ENCODE assay signal across 11 mouse cellular contexts in the genomic region with DNA sequence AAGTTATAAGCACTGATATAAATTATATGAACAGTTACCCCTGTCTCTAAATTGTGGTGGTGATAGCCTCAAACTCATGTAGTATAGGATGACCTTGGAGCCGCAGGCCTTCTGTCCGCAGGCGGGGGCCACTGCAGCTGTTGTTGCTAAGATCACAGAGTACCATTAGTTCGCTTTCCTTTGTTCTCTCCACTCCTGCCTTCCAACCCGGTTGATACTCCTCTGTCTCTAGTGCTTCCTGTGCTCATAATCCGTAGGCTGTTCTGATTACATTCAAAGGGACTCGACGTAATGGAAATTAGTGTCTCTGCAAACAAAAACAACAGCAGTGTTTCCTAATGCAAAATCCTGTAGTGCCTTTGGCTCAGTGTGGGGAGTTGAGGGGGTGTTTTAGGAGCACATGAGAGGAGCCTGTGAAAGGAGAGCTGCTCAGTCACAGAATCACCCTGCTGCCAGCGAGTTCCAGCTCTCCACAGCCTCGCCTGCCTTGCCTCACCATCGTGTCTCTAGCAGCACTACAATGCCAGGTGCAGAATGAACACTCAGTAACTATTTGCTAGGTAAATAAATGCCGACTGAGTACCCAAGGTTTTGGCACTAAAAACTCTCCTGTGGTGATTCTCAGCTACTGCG. TPM values are rescaled to one million over a fixed set of nuclear protein-coding genes. Genes with fewer than 3 reads are reported as not detected.
DNase-seq lines count a peak whose midpoint lies in the region; ATAC-seq and TF ChIP-seq lines count a peak whose summit lies in the region.
"Had no signal": no experiment of that assay in that cellular context is flagged by ENCODE, and none has a peak within 500 bp of the region (broad histone marks: within the 10 kb centered on the region; RNA-seq: fewer than 3 reads in every experiment).

No protein-coding gene starts in this region.

- no peak for ATAC-seq in heart, embryonic 13.5 days (ENCODE audit: extremely low read depth, insufficient number of reproducible peaks, low FRiP score, low TSS enrichment)
- ATAC-seq in lung, postnatal 0 days: peak; percentile 87
- no peak for ATAC-seq in megakaryocyte, adult 5-6 weeks (ENCODE audit: poor library complexity, severe bottlenecking)

- no peak overlapping the region for H3K4me2 ChIP-seq in heart, embryonic 13.5 days
- no peak overlapping the region for H3K4me2 ChIP-seq in lung, postnatal 0 days (replicated peaks; ENCODE audit: low read depth, low read length)

- TF ChIP-seq POLR2A in thymus, adult 2 months (IDR thresholded peaks at IDR 0.05; ENCODE audit: control insufficient read depth, extremely low read depth, insufficient read depth, low read length, poor library complexity): no peak

- intact Hi-C loops in gastrocnemius, postnatal 36 days (cut with DNase I): no loop called here
- intact Hi-C loops in left cerebral cortex, postnatal 4 days (cut with DNase I): no loop called here

- 39% methylated on average over 13 of the region's 13 CpGs for WGBS in heart, embryonic 13.5 days
- 40% methylated on average over 13 of the region's 13 CpGs for WGBS in lung, postnatal 0 days
- WGBS in thymus, adult 2 months: 92% methylated on average over 13 of the region's 13 CpGs

- H3K9ac ChIP-seq in ES-E14 (ENCODE audit: insufficient read depth, low read depth, low read length, poor library complexity, severe bottlenecking): no peak overlapping the region; the same call in 1 of the 2 replicates
- 0 out of 2 replicates have a peak overlapping the region, but pooled peaks have one; percentile 37 for H3K9ac ChIP-seq in heart, embryonic 13.5 days
- H3K9ac ChIP-seq in lung, postnatal 0 days (replicated peaks; ENCODE audit: low read depth): no peak overlapping the region

- H3K27me3 ChIP-seq in heart, embryonic 13.5 days (replicated peaks): no peaks in the 10 kb centered on the region
- H3K27me3 ChIP-seq in lung, postnatal 0 days (replicated peaks; ENCODE audit: insufficient read depth, low read length): no peaks in the 10 kb centered on the region
- no peaks in the 10 kb centered on the region for H3K27me3 ChIP-seq in thymus, adult 2 months (ENCODE audit: control insufficient read depth, insufficient read depth, low read length)
- H3K27me3 ChIP-seq: CH12.LX had no signal

- 0 out of 4 replicates have a peak overlapping the region, but pooled peaks of 1 of the 2 experiments have one; percentile 4 for H3K4me3 ChIP-seq in ES-E14 (ENCODE audit: insufficient read depth in 1 of 2, low read depth in 1 of 2, low read length in 2 of 2, poor library complexity in 1 of 2, severe bottlenecking in 1 of 2)
- no peak overlapping the region for H3K4me3 ChIP-seq in heart, embryonic 13.5 days
- H3K4me3 ChIP-seq in lung, postnatal 0 days (ENCODE audit: low read depth, low read length): no peak overlapping the region
- no peak overlapping the region for H3K4me3 ChIP-seq in thymus, adult 2 months (ENCODE audit: control insufficient read depth, insufficient read depth, low read length)
- H3K4me3 ChIP-seq: hindbrain, embryonic 10.5 days had no signal

- no peak for TF ChIP-seq EP300 in lung, postnatal 0 days (IDR thresholded peaks at IDR 0.05)

- in situ Hi-C loops in ES-E14 (cut with MboI; ENCODE audit: low sequenced_read_pairs in 2 of 2, unreplicated experiment in 2 of 2): no loop called here

- H3K27ac ChIP-seq in ES-E14 (ENCODE audit: insufficient read depth, low read depth, low read length, poor library complexity, severe bottlenecking): no peak overlapping the region
- peak overlapping the region; percentile 45 for H3K27ac ChIP-seq in heart, embryonic 13.5 days (replicated peaks)
- peak overlapping the region; percentile 47; the same call in 1 of the 2 replicates for H3K27ac ChIP-seq in lung, postnatal 0 days (ENCODE audit: low read length)
- no peak overlapping the region for H3K27ac ChIP-seq in thymus, adult 2 months (ENCODE audit: control insufficient read depth, insufficient read depth, low read length)
- H3K27ac ChIP-seq: hindbrain, embryonic 10.5 days had no signal

- peak; percentile 5 for DNase-seq in gastrocnemius, postnatal 25 days
- DNase-seq in gastrocnemius, postnatal 36 days: no peak
- DNase-seq in ES-E14 (ENCODE audit: low read depth, low spot score): peak; percentile 15
- peak; percentile 58 for DNase-seq in lung, postnatal 0 days (ENCODE audit: low spot score)
- DNase-seq in thymus, adult 2 months: no peak
- DNase-seq in left cerebral cortex, postnatal 4 days: no peak
- DNase-seq: adrenal gland, postnatal 25 days had no signal

- H3K4me1 ChIP-seq in ES-E14 (ENCODE audit: control insufficient read depth in 2 of 2, insufficient read depth in 2 of 2, low read length in 2 of 2, poor library complexity in 1 of 2): no peaks in the 10 kb centered on the region
- 0 out of 2 replicates have a peak, but pooled peaks cover 6% of the 10 kb centered on the region for H3K4me1 ChIP-seq in heart, embryonic 13.5 days
- H3K4me1 ChIP-seq in lung, postnatal 0 days (ENCODE audit: insufficient read depth, low read depth, low read length): no peaks in the 10 kb centered on the region
- no peaks in the 10 kb centered on the region for H3K4me1 ChIP-seq in thymus, adult 2 months (replicated peaks; ENCODE audit: control insufficient read depth, insufficient read depth, low read length)
- H3K4me1 ChIP-seq: hindbrain, embryonic 10.5 days had no signal

- no peaks in the 10 kb centered on the region for H3K9me3 ChIP-seq in ES-E14 (ENCODE audit: control insufficient read depth, insufficient read depth, low read depth, low read length)
- H3K9me3 ChIP-seq in heart, embryonic 13.5 days: no peaks in the 10 kb centered on the region
- no peaks in the 10 kb centered on the region for H3K9me3 ChIP-seq in lung, postnatal 0 days (ENCODE audit: low read length)
- H3K9me3 ChIP-seq: hindbrain, embryonic 10.5 days had no signal

- no peak for TF ChIP-seq CTCF in lung, postnatal 0 days (IDR thresholded peaks at IDR 0.05)
- TF ChIP-seq CTCF in thymus, adult 2 months (IDR thresholded peaks at IDR 0.05; ENCODE audit: borderline replicate concordance, control insufficient read depth, extremely low read depth, insufficient read depth, low read length, poor library complexity): no peak

- no peaks in the 10 kb centered on the region for H3K36me3 ChIP-seq in ES-E14 (ENCODE audit: control insufficient read depth, insufficient read depth, low read length, poor library complexity, severe bottlenecking)
- H3K36me3 ChIP-seq in heart, embryonic 13.5 days: peaks cover 9% of the 10 kb centered on the region; the same call in 1 of the 2 replicates
- no peaks in the 10 kb centered on the region for H3K36me3 ChIP-seq in lung, postnatal 0 days (ENCODE audit: insufficient read depth, low read length)
- H3K36me3 ChIP-seq in thymus, adult 2 months (ENCODE audit: control insufficient read depth, insufficient read depth, low read length): no peaks in the 10 kb centered on the region

TF ChIP-seq in ES-E14, 5 proteins besides CTCF, POLR2A, EP300 and RAD21:
- TF ChIP-seq HCFC1 (IDR thresholded peaks at IDR 0.05; ENCODE audit: borderline replicate concordance, insufficient read depth, low read length) (no peak), ZC3H11A (IDR thresholded peaks at IDR 0.05; ENCODE audit: borderline replicate concordance, low read depth, low read length) (no peak), CHD2 (IDR thresholded peaks at IDR 0.05; ENCODE audit: low read depth, low read length) (no peak), ZNF384 (IDR thresholded peaks at IDR 0.05; ENCODE audit: low read depth, low read length) (no peak), MAFK (IDR thresholded peaks at IDR 0.05; ENCODE audit: insufficient read depth, low read depth, low read length) (no peak)

RNA-seq across cellular contexts. Expression of gene Atp7a, which starts 53.9 kb away (rescaled TPM):
- total RNA-seq in gastrocnemius, postnatal 25 days (2021): 1 to 10 TPM; 6.9 to 8.1 TPM
- 1 to 10 TPM; 5.9 to 7.5 TPM for total RNA-seq in gastrocnemius, postnatal 36 days (2021)
- 20.2 and 21.8 TPM in 2 replicates for total RNA-seq in ES-E14 (2012; rRNA removed)
- 11.7 and 13.4 TPM in 2 replicates for polyA plus RNA-seq in heart, embryonic 13.5 days (2015; fragmentation: Nextera tagmentation; extraction: Ambion mirVana)
- polyA plus RNA-seq in lung, postnatal 0 days (2015; fragmentation: Nextera tagmentation; extraction: Ambion mirVana): 20.5 and 23.7 TPM in 2 replicates
- 4.6 and 5.2 TPM in 2 replicates for polyA plus RNA-seq in thymus, adult 2 months (2012; rRNA removed)
- 25.0 and 27.5 TPM in 2 replicates for total RNA-seq in megakaryocyte, adult 5-6 weeks (2015)
- total RNA-seq in megakaryocyte, adult 5-6 weeks (2017): 23.5 and 46.6 TPM in 2 replicates
- 10 to 100 TPM; 12.1 to 14.2 TPM for total RNA-seq in left cerebral cortex, postnatal 4 days (2021)

Comparison
In these comparisons a context has a peak if more than half of its experiments do, and no peak if none do; other contexts are left out.
1. DNase-seq: peak in gastrocnemius, postnatal 25 days (single experiment), ES-E14 (single experiment) and lung, postnatal 0 days (single experiment); none in gastrocnemius, postnatal 36 days (0 of 2), thymus, adult 2 months (single experiment) and left cerebral cortex, postnatal 4 days (single experiment).
2. H3K27ac ChIP-seq: peak in heart, embryonic 13.5 days (single experiment) and lung, postnatal 0 days (single experiment); none in ES-E14 (single experiment) and thymus, adult 2 months (single experiment).